Mouse (Mus musculus) thymus, adult 2 months (tissue): ENCODE results near the gene Aldh5a1.

Experiments
- CTCF ChIP-seq: fragments of 200-500 bp; IDR thresholded peaks from 2 replicates; pipeline ENCODE4 v1.5.1; 2012; ENCODE audit warnings: mild to moderate bottlenecking, control low read depth, low read length, moderate library complexity, borderline replicate concordance; ENCODE audit not compliant: control insufficient read depth, poor library complexity, insufficient read depth; ENCODE audit errors: extremely low read depth
- POLR2A ChIP-seq: fragments of 200-500 bp; IDR thresholded peaks from 2 replicates; pipeline ENCODE4 v1.6.1; 2012; ENCODE audit warnings: mild to moderate bottlenecking, low read length, control low read depth, moderate library complexity; ENCODE audit not compliant: control insufficient read depth, poor library complexity, insufficient read depth; ENCODE audit errors: extremely low read depth

DNA sequence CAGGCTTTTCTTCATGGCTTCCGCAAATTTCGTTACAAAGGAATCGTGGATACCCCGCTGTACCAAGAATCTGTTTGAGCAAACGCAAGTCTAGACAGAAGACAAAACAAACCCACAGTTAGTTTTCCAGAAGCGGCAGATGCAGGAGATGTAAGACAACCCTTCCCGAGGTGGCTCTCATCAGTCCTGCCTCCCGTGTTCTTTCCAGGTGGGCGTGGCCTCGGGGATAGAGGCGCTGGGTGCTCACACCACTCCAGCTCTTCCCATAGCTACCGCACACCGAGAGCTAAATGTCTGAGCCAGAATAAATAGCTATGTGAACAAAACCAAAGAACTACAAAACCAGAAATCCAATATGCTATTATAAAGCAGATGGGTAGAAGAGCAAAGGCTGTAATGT, 21.6 kb downstream of the Aldh5a1 start:
- no peak for TF ChIP-seq POLR2A
- TF ChIP-seq CTCF, result no peak
